Mouse (Mus musculus) bone marrow macrophage, adult 2 months (primary cell): ENCODE measurements around the gene Ddx24.

Source experiments
- CTCF ChIP-seq: IDR thresholded peaks from 2 replicates; pipeline ENCODE4 v1.5.1; 2012; ENCODE audit warnings: low read depth, mild to moderate bottlenecking, low read length, moderate library complexity
- POLR2A ChIP-seq: IDR thresholded peaks from 2 replicates; pipeline ENCODE4 v1.6.1; 2012; ENCODE audit warnings: mild to moderate bottlenecking, low read depth, low read length, borderline replicate concordance

- TF ChIP-seq POLR2A, result no peak
- no peak for TF ChIP-seq CTCF
Observed at GRCm38 (mm10) chr12:103358951-103359801, 66.5 kb downstream of the Ddx24 start.
